Mouse (Mus musculus) liver, postnatal 0 days (tissue): ENCODE data around the gene Ipo8.

Source experiments
- CTCF ChIP-seq: sonication (generic); IDR thresholded peaks from 2 replicates; pipeline ENCODE4 v1.5.1; 2016; ENCODE audit warnings: antibody characterized with exemption, low read depth
- EP300 ChIP-seq: IDR thresholded peaks from 2 replicates; pipeline ENCODE4 v1.6.1; 2016; ENCODE audit warnings: antibody characterized with exemption, low read depth, mild to moderate bottlenecking

- no peak for TF ChIP-seq CTCF
- no peak for TF ChIP-seq EP300
Observed at GRCm38 (mm10) chr6:148841760-148842159, 10.5 kb upstream of the Ipo8 start.
